Mouse (Mus musculus) brown adipose tissue, adult 24 weeks (tissue): ENCODE measurements around the gene Txndc11. TPM values are rescaled to one million over a fixed set of nuclear protein-coding genes. Genes with fewer than 3 reads are reported as not detected.
"Not testable (repeated sequence)": the region's sequence is repeated elsewhere in the genome, so short reads cannot be mapped to it uniquely, and the experiment has no call there.

Experiments used
- H3K27ac ChIP-seq: fragments of 200-500 bp; replicated peaks from 2 replicates; pipeline ENCODE4 v1.5.1; 2012; ENCODE audit warnings: low read depth, mild to moderate bottlenecking, low read length
- H3K4me1 ChIP-seq: fragments of 200-500 bp; 2 replicates; pipeline ENCODE4 v1.6.1; 2012; ENCODE audit warnings: low read length, mixed read lengths; ENCODE audit not compliant: control insufficient read depth, insufficient read depth, insufficient read length
- H3K4me3 ChIP-seq: fragments of 200-500 bp; 2 replicates; pipeline ENCODE4 v1.5.1; 2012; ENCODE audit warnings: low read depth, mild to moderate bottlenecking, low read length, moderate library complexity; ENCODE audit not compliant: insufficient read depth
- polyA plus RNA-seq: library from polyadenylated mRNA; stranded (reverse); fragments of >200 nt; gene quantifications from 2 replicates; pipeline ENCODE4 v1.2.4, GENCODE M21; 2012; ENCODE audit not compliant: missing spikeins, insufficient read depth, insufficient read length

The Txndc11 gene
- 12.3 and 12.6 TPM in 2 replicates for polyA plus RNA-seq

GRCm38 (mm10) chr16:11134348-11135344 is at the start of gene Txndc11:
TSS of gene Txndc11 (minus strand) at chr16:11134650.
- peaks cover 6% of the 10 kb centered on the region; the same call in 1 of the 2 replicates for H3K4me1 ChIP-seq
- H3K27ac ChIP-seq = peak within 1 kb of the TSS; percentile 87
- peak within 1 kb of the TSS; percentile 95 for H3K4me3 ChIP-seq

GRCm38 (mm10) chr16:11177404-11177803 is 43.0 kb upstream of the Txndc11 start:
- no peaks in the 10 kb centered on the region for H3K4me1 ChIP-seq
- no peak overlapping the region for H3K27ac ChIP-seq
- no peak overlapping the region for H3K4me3 ChIP-seq

GRCm38 (mm10) chr16:11176884-11177244 is 42.4 kb upstream of the Txndc11 start:
- Histone ChIP-seq H3K4me1 (peaks cover 3% of the 10 kb centered on the region; the same call in 1 of the 2 replicates), H3K4me3 (peak overlapping the region; percentile 89), H3K27ac (peak overlapping the region; percentile 80)

- Histone ChIP-seq H3K27ac (peak within 1 kb of the TSS; percentile 89), H3K4me1 (peaks cover 4% of the 10 kb centered on the region; the same call in 1 of the 2 replicates), H3K4me3 (peak within 1 kb of the TSS; percentile 89)
Observed at GRCm38 (mm10) chr16:11176208-11176883, 41.9 kb upstream of the Txndc11 start, which contains the start of gene Zc3h7a. TSS of gene Zc3h7a (minus strand) at chr16:11176393.

GRCm38 (mm10) chr16:11175489-11176207 is 41.2 kb upstream of the Txndc11 start:
- Histone ChIP-seq H3K27ac (peak overlapping the region; percentile 89), H3K4me3 (peak overlapping the region; percentile 89), H3K4me1 (peaks cover 7% of the 10 kb centered on the region)

- Histone ChIP-seq H3K4me1 (peaks cover 7% of the 10 kb centered on the region), H3K4me3 (peak overlapping the region; percentile 89), H3K27ac (peak overlapping the region; percentile 89)
Observed at GRCm38 (mm10) chr16:11175100-11175488, 40.6 kb upstream of the Txndc11 start.

GRCm38 (mm10) chr16:11174671-11175081 is 40.2 kb upstream of the Txndc11 start:
- H3K27ac ChIP-seq = no peak overlapping the region
- peaks cover 7% of the 10 kb centered on the region for H3K4me1 ChIP-seq
- H3K4me3 ChIP-seq = peak overlapping the region; percentile 89

- Histone ChIP-seq H3K4me1 (peaks cover 7% of the 10 kb centered on the region), H3K27ac (no peak overlapping the region), H3K4me3 (no peak overlapping the region)
Observed at GRCm38 (mm10) chr16:11171679-11172078, 37.2 kb upstream of the Txndc11 start.

GRCm38 (mm10) chr16:11166431-11166830 is 32.0 kb upstream of the Txndc11 start:
- Histone ChIP-seq H3K4me1 (peaks cover 3% of the 10 kb centered on the region; the same call in 1 of the 2 replicates), H3K4me3 (no peak overlapping the region), H3K27ac (no peak overlapping the region)

- Histone ChIP-seq H3K4me1 (no peaks in the 10 kb centered on the region), H3K27ac (no peak overlapping the region), H3K4me3 (no peak overlapping the region)
Observed at GRCm38 (mm10) chr16:11164695-11165255, 30.3 kb upstream of the Txndc11 start.

GRCm38 (mm10) chr16:11157721-11158120 is 23.3 kb upstream of the Txndc11 start:
- H3K27ac ChIP-seq, H3K4me1 ChIP-seq, H3K4me3 ChIP-seq: not testable (repeated sequence)

- Histone ChIP-seq H3K27ac (no peak overlapping the region), H3K4me1 (no peaks in the 10 kb centered on the region), H3K4me3 (no peak overlapping the region)
Observed at GRCm38 (mm10) chr16:11154500-11154899, 20.1 kb upstream of the Txndc11 start.

GRCm38 (mm10) chr16:11143706-11144483 is 9.4 kb upstream of the Txndc11 start:
- not testable (repeated sequence) for H3K27ac ChIP-seq, H3K4me1 ChIP-seq, H3K4me3 ChIP-seq
